Mouse (Mus musculus): ENCODE results near the gene Fyco1.

GRCm38 (mm10) chr9:123862895-123863616 lies 11.4 kb upstream of the Fyco1 start:
- no peak for TF ChIP-seq POLR2A (IDR thresholded peaks at IDR 0.05; ENCODE audit: insufficient read depth, low read depth, low read length)
- no peak for TF ChIP-seq EP300 (IDR thresholded peaks at IDR 0.05; ENCODE audit: insufficient read depth, low read depth, low read length)

All from heart, adult 2 months (tissue).